Mouse (Mus musculus) hindbrain, embryonic 11.5 days (tissue): ENCODE measurements around the gene Fcgr1. TPM values are rescaled to one million over a fixed set of nuclear protein-coding genes. Genes with fewer than 3 reads are reported as not detected.
"Not testable (repeated sequence)": the region's sequence is repeated elsewhere in the genome, so short reads cannot be mapped to it uniquely, and the experiment has no call there.

ENCODE experiments used
- ATAC-seq: fragments of 200-750 bp; cut with Nextera tagmentation; 2 replicates; pipeline ENCODE4 v1.8.0; 2017; ENCODE audit warnings: mild to moderate bottlenecking, moderate TSS enrichment, moderate library complexity; ENCODE audit not compliant: low FRiP score
- DNase-seq: peaks from one replicate; pipeline ENCODE4 v3.0.0-alpha.2; 2015; ENCODE audit warnings: low spot score
- H3K27ac ChIP-seq: fragments of 300-500 bp; sonication (generic); 2 replicates; pipeline ENCODE4 v1.5.1; 2014; ENCODE audit warnings: mild to moderate bottlenecking, low read depth, low read length
- H3K27me3 ChIP-seq: fragments of 300-500 bp; sonication (generic); 2 replicates; pipeline ENCODE4 v1.6.1; 2014; ENCODE audit warnings: mild to moderate bottlenecking, low read length, moderate library complexity, mixed read lengths; ENCODE audit not compliant: control insufficient read depth, insufficient read depth
- H3K36me3 ChIP-seq: fragments of 300-500 bp; sonication (generic); 2 replicates; pipeline ENCODE4 v1.6.1; 2014; ENCODE audit warnings: mild to moderate bottlenecking, low read length, moderate library complexity, mixed read lengths; ENCODE audit not compliant: control insufficient read depth, insufficient read depth
- H3K4me1 ChIP-seq: fragments of 300-500 bp; sonication (generic); replicated peaks from 2 replicates; pipeline ENCODE4 v1.6.1; 2014; ENCODE audit warnings: low read length, mixed read lengths; ENCODE audit not compliant: control insufficient read depth, insufficient read depth
- H3K4me2 ChIP-seq: fragments of 300-500 bp; sonication (generic); replicated peaks from 2 replicates; pipeline ENCODE4 v1.6.1; 2014; ENCODE audit warnings: mild to moderate bottlenecking, low read depth, low read length
- H3K4me3 ChIP-seq: fragments of 300-500 bp; sonication (generic); 2 replicates; pipeline ENCODE4 v1.5.1; 2014; ENCODE audit warnings: low read depth, low read length
- H3K9ac ChIP-seq: fragments of 300-500 bp; sonication (generic); 2 replicates; pipeline ENCODE4 v1.6.1; 2014; ENCODE audit warnings: low read depth, low read length
- H3K9me3 ChIP-seq: fragments of 300-500 bp; sonication (generic); 2 replicates; pipeline ENCODE4 v1.6.1; 2016; ENCODE audit warnings: low read length; ENCODE audit not compliant: control insufficient read depth
- WGBS: fragments of 180-500 bp; shearing (Covaris S2); extraction: QIAGEN DNeasy Blood & Tissue Kit; methylation state at CpG from one replicate; pipeline ENCODE4 v1.1.7; 2014; 5-methylcytosine and 5-hydroxymethylcytosine counted together
- polyA plus RNA-seq: library from polyadenylated mRNA; unstranded; fragments of >200 nt; fragmentation: Nextera tagmentation; extraction: Ambion mirVana; gene quantifications from 2 replicates; pipeline ENCODE4 v1.2.1, GENCODE M21; 2014

Gene Fcgr1
- polyA plus RNA-seq, 1 experiment from 2014 or later, result 1.9 TPM

DNA sequence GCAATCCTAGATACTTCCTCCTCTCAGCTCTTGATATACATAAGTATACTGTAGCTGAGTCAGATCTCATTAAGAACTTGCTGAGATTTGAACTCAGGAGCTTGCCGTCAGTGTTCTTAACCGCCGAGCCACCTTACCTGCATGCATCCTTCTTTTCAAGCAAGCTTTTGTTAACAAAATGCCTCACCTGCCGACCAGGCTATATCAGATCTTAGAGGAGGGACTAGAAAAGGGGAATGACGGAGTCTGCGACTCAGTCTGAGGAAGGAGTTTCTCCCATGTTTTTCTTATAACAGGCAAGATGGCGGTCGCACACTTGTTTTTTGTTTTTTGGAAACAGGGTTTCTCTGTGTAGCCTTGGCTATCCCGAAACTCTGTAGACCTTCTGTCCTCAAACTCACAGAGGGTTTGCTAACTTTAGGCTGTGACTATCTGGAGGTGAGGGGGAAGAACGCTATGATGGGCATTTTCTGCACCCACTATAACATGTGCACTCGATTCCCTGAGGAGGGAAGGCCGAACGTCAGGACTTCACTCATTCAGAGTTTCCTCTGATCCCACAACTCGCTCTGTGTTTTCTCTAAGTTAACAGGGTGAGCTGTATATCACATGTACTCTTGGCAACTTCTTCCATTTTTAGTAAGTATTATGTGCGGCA is 35.1 kb upstream of the Fcgr1 start:
- DNase-seq (peak; percentile 46), ATAC-seq (no peak)
- Histone ChIP-seq H3K9me3 (no peaks in the 10 kb centered on the region), H3K4me2 (no peak overlapping the region), H3K27me3 (peaks cover 54% of the 10 kb centered on the region), H3K27ac (no peak overlapping the region), H3K4me3 (no peak overlapping the region), H3K9ac (no peak overlapping the region), H3K36me3 (no peaks in the 10 kb centered on the region), H3K4me1 (no peaks in the 10 kb centered on the region)
- 18% methylated on average over 15 of the region's 15 CpGs for WGBS

DNA sequence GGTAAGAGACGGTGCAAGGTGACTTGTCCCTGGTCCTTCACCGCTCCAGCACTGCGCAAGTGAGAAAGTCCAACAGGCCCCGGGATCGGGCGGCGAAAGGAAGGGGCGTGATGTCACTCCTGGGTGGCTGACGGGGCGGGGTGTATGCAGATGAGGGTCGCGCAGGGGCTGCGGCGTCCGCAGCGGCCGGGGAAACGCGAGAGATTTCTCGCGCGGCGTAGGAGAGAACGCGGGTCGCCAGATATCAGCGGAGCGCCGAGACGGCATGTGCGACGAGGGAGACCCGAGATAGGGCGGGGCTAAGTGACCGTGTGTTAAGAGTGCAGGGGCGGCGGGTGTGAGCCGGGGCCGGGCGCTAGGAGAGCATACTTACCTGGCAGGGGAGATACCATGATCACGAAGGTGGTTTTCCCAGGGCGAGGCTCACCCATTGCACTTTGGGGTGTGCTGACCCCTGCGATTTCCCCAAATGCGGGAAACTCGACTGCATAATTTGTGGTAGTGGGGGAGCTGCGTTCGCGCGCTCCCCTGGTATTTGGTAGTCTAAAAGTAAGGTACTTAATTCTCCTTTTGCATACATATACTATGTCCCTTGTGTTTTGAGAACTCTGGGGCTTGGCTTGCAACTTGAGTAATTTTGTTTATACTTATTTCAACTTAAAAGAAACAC is 34.4 kb upstream of the Fcgr1 start:
- H3K9me3 ChIP-seq, H3K9ac ChIP-seq, H3K27ac ChIP-seq, H3K36me3 ChIP-seq, H3K4me1 ChIP-seq: not testable (repeated sequence)
- DNase-seq (peak; percentile 66), ATAC-seq (peak; percentile 93)
- H3K4me3 ChIP-seq, result peak overlapping the region; percentile 32
- WGBS, result under 1% methylated on average over 41 of the region's 49 CpGs
- peak overlapping the region; percentile 54 for H3K4me2 ChIP-seq
- peaks cover 47% of the 10 kb centered on the region for H3K27me3 ChIP-seq

DNA sequence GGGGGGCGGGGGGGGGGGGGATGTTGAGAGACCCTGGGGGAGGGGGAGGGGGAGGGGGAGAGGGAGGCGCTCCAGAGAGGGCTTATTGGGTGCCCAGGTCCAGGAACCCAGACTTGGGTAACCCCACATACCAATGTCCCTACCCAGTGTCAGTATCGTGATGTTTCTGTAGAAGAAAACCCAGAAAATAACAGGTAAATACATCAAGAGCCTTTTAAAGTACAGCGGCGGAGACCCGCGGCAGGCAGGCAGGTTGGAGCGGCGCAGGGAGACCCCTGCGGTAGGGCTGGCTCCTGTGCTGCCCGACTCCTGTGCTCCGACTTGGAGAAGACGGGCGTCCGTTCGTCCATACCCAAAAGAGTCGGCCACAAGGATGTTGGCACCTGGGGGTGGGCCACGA is 33.9 kb upstream of the Fcgr1 start:
- Histone ChIP-seq H3K27ac (no peak overlapping the region), H3K9ac (no peak overlapping the region), H3K4me2 (peak overlapping the region; percentile 54), H3K4me1 (no peaks in the 10 kb centered on the region), H3K4me3 (peak overlapping the region; percentile 32), H3K27me3 (peaks cover 42% of the 10 kb centered on the region), H3K36me3 (no peaks in the 10 kb centered on the region), H3K9me3 (no peaks in the 10 kb centered on the region)
- DNase-seq, result peak; percentile 34
- 1% methylated on average over 10 of the region's 18 CpGs for WGBS
- peak; percentile 42 for ATAC-seq

DNA sequence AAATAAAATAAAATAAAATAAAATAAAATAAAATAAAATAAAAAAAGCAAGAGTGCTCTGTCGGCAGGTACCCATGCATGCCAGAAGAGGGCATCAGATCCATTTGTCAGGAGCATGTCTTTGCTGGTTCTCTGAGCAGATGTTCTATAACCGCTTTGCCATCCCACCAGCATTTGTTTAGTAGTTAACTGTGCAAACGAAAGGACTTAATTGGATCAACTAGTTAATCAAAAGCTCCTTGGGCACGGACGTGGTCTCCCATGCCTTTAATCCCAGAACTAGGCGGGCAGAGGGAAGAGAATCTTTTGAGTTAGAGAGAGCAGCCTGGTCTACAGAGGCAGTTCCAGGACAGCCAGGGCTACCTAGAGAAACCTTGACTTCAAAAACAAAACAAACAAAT is 33.4 kb upstream of the Fcgr1 start:
- H3K9me3 ChIP-seq, result no peaks in the 10 kb centered on the region
- WGBS, result under 1% methylated on average over 6 of the region's 6 CpGs
- H3K9ac ChIP-seq, result no peak overlapping the region
- no peaks in the 10 kb centered on the region for H3K4me1 ChIP-seq
- H3K27ac ChIP-seq, result no peak overlapping the region
- DNase-seq, result peak; percentile 50
- ATAC-seq, result no peak
- no peaks in the 10 kb centered on the region for H3K36me3 ChIP-seq
- no peak overlapping the region for H3K4me2 ChIP-seq
- peaks cover 42% of the 10 kb centered on the region for H3K27me3 ChIP-seq
- H3K4me3 ChIP-seq, result no peak overlapping the region

DNA sequence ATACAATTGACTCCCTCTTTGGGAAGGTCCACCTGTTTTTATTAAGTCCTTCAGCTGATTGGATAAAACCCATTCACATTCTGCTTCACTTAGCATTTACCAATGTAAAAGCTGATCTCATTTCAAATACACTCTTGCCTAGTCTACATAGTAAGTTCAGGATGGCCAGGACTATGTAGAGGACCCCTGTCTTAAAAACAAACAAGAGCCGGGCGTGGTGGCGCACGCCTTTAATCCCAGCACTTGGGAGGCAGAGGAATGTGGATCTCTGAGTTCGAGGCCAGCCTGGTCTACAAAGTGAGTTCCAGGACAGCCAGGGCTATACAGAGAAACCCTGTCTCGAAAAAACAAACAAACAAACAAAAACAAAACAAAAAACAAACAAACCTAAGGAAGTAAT is 30.0 kb upstream of the Fcgr1 start:
- not testable (repeated sequence) for H3K4me2 ChIP-seq, H3K4me1 ChIP-seq, H3K4me3 ChIP-seq, DNase-seq, H3K9me3 ChIP-seq, ATAC-seq, H3K9ac ChIP-seq, H3K36me3 ChIP-seq, H3K27ac ChIP-seq
- 70% methylated on average over 6 of the region's 6 CpGs for WGBS
- H3K27me3 ChIP-seq, result peaks cover 20% of the 10 kb centered on the region

DNA sequence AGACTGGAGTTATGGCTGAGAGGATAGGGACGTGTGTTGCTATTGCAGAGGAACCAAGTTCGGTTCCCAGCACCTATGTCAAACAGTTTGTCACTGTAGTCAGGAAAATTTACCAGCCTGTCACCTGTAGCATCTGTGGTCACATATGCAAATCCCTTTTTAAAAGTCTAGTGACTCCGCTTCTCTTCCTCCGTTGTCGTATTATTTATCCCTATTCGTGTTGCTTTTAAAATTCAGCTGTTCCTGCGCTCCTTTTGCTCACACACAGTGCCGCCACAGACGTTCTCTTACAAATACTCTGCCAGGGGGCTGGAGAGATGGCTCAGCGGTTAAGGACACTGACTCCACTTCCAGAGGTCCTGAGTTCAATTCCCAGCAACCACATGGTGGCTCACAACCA is 28.8 kb upstream of the Fcgr1 start:
- no peak overlapping the region for H3K4me3 ChIP-seq
- DNase-seq (no peak), ATAC-seq (no peak)
- H3K4me2 ChIP-seq, result no peak overlapping the region
- H3K9me3 ChIP-seq, result no peaks in the 10 kb centered on the region
- WGBS, result 17% methylated on average over 10 of the region's 10 CpGs
- no peaks in the 10 kb centered on the region for H3K36me3 ChIP-seq
- H3K4me1 ChIP-seq, result no peaks in the 10 kb centered on the region
- no peak overlapping the region for H3K27ac ChIP-seq
- H3K27me3 ChIP-seq, result peaks cover 20% of the 10 kb centered on the region
- H3K9ac ChIP-seq, result no peak overlapping the region

DNA sequence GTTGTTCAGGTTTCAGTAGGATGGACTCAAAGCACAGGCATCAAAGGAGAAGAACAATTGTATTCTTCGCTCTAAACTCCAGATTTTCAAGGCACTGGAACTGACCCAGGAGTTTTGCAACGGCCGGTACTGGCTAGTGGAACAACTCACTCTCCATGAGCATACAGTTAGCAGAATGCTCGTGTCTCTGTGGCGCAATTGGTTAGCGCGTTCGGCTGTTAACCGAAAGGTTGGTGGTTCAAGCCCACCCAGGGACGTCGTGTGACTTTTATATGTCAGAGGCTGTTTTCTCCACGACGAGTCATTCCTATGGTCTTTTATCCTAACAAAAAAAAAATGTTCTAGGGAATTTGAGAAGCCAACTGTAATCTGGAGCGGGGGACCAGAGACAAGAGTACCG is 28.1 kb upstream of the Fcgr1 start:
- Histone ChIP-seq H3K27me3 (peaks cover 18% of the 10 kb centered on the region), H3K4me3 (no peak overlapping the region), H3K27ac (no peak overlapping the region), H3K4me2 (no peak overlapping the region), H3K9me3 (no peaks in the 10 kb centered on the region), H3K9ac (no peak overlapping the region), H3K36me3 (no peaks in the 10 kb centered on the region), H3K4me1 (no peaks in the 10 kb centered on the region)
- no peak for DNase-seq
- WGBS, result 15% methylated on average over 15 of the region's 15 CpGs
- ATAC-seq, result no peak

DNA sequence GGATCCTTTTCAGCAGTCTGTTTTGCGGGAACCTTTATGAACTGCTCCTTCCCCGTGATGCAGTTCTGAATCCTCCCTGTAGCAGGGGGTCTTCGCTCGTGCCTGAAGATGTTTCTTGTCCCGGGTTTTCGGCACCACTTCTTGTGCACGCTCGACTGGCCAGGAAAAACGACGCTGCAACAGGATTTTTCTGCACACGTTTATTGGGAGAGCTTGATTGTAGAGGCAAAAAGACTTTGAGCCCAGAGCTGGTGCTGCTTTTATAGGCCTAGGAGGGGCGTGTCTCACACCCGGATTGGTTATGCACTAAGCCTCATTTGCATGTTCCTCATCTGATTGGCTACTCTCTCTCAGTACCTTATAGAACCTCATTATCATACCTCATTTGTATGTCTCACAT is 26.2 kb upstream of the Fcgr1 start:
- H3K9ac ChIP-seq, H3K4me3 ChIP-seq, H3K36me3 ChIP-seq, ATAC-seq, DNase-seq, H3K27me3 ChIP-seq, H3K4me1 ChIP-seq, H3K27ac ChIP-seq, H3K9me3 ChIP-seq, H3K4me2 ChIP-seq: not testable (repeated sequence)
- 89% methylated on average over 11 of the region's 13 CpGs for WGBS
